Mouse (Mus musculus): ENCODE results near the gene 1110008P14Rik. TPM values are rescaled to one million over a fixed set of nuclear protein-coding genes. Genes with fewer than 3 reads are reported as not detected.
"Not testable (repeated sequence)": the region's sequence is repeated elsewhere in the genome, so short reads cannot be mapped to it uniquely, and the experiment has no call there.

1110008P14Rik gene
- total and polyA plus RNA-seq, 3 experiments, result 24.3 to 32.4 (median 27.8) TPM

DNA sequence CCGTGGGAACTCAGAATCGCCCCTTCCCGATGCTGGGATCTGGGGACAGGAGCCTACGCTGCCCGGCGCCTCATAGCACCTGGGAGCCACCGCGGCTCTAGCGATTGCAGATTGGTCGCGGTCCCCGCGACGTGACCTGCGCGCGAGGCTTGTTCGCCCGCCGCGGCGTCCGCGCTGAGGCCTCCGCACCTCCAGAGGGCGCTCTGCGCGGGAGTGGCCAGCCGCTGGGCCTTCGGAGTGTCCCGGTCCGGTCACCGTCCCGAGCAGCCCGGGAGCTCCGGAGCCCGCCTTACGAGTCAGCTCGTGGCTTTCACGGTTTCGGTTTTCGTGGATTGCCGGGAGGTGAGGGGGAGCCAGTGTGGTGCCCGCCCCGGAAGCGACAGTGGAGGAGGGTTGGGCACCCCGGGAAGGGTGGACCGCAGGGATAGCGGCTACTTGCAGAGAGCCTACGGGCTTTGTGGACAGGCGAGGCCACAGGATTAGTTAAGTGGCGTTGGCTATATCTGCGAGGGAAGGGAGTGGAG, 18.9 kb downstream of the 1110008P14Rik start (continued):
- TF ChIP-seq TBP (conservative IDR thresholded peaks at IDR 0.05; ENCODE audit: low read depth, low read length) (no peak), KAT2A (IDR thresholded peaks at IDR 0.05; ENCODE audit: insufficient replicate concordance, low read length) (peak; percentile 71; the same call in 1 of the 2 replicates), IRF4 (IDR thresholded peaks at IDR 0.05; ENCODE audit: low read depth, low read length) (peak; percentile 89), MEF2A (IDR thresholded peaks at IDR 0.05; ENCODE audit: borderline replicate concordance, low read depth, low read length) (peak; percentile 75), USF2 (conservative IDR thresholded peaks at IDR 0.05; ENCODE audit: low read depth, low read length) (no peak), MAX (IDR thresholded peaks at IDR 0.05; ENCODE audit: low read length) (peak; percentile 76), ZNF384 (IDR thresholded peaks at IDR 0.05; ENCODE audit: low read depth, low read length) (0 out of 2 replicates have a peak, but pooled peaks have one; percentile 11), JUN (IDR thresholded peaks at IDR 0.05; ENCODE audit: insufficient read depth, low read depth, low read length) (no peak), BHLHE40 (IDR thresholded peaks at IDR 0.05; ENCODE audit: low read depth, low read length) (peak; percentile 57), JUND (conservative IDR thresholded peaks at IDR 0.05; ENCODE audit: low read depth, low read length) (no peak)

DNA sequence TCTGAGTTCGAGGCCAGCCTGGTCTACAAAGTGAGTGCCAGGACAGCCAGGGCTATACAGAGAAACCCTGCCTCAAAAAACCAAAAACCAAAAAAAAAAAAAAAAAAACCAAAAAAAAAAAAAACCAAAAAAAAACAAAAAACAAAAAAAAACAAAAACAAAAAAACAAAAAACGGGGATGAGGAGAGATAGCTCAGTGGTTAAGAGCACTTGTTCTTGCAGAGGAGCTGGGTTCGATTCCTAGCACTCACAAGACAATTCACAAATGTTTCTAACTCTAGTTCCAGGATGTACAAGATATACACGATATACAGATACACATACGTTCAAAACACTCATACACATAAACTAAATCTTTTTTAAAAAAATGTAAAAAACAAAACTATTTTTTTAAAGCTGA, 19.5 kb downstream of the 1110008P14Rik start:
- Histone ChIP-seq H3K4me2 (ENCODE audit: insufficient read depth, low read depth, poor library complexity, severe bottlenecking) (peak overlapping the region; percentile 74), H3K27me3 (replicated peaks) (peaks cover 37% of the 10 kb centered on the region), H3K36me3 (replicated peaks in 1 of 2; ENCODE audit: control insufficient read depth in 1 of 2, insufficient read depth in 1 of 2, low read length in 1 of 2) (peaks cover 10 to 31% of the 10 kb centered on the region in 2 experiments), H3K9ac (ENCODE audit: insufficient read depth, low read depth) (peak overlapping the region; percentile 74; the same call in 1 of the 2 replicates), H3K4me3 (replicated peaks in 1 of 3; ENCODE audit: low read depth in 2 of 3, low read length in 2 of 3, poor library complexity in 1 of 3) (peak overlapping the region; percentile 72 to 79 (median 74))
- peak; percentile 70 for TF ChIP-seq ZNF384 (IDR thresholded peaks at IDR 0.05; ENCODE audit: low read depth, low read length)
- DNase-seq (ENCODE audit: extremely low read depth); dilution Hi-C loops (cut with MboI; ENCODE audit: extremely low pct_ligation_motif_present, extremely low pct_unique_long_range_greater_than_20kb, low sequenced_read_pairs); H3K27ac ChIP-seq (ENCODE audit: insufficient read depth, low read depth); H3K79me2 ChIP-seq (replicated peaks; ENCODE audit: control insufficient read depth, extremely low read depth, insufficient read depth, poor library complexity, severe bottlenecking); in situ Hi-C loops (cut with MboI; ENCODE audit: low pct_ligation_motif_present, low pct_unique_long_range_greater_than_20kb, low sequenced_read_pairs); H3K4me1 ChIP-seq (ENCODE audit: control insufficient read depth in 1 of 2, insufficient read depth in 2 of 2); H3K9me3 ChIP-seq (replicated peaks; ENCODE audit: low read length): not testable (repeated sequence)

DNA sequence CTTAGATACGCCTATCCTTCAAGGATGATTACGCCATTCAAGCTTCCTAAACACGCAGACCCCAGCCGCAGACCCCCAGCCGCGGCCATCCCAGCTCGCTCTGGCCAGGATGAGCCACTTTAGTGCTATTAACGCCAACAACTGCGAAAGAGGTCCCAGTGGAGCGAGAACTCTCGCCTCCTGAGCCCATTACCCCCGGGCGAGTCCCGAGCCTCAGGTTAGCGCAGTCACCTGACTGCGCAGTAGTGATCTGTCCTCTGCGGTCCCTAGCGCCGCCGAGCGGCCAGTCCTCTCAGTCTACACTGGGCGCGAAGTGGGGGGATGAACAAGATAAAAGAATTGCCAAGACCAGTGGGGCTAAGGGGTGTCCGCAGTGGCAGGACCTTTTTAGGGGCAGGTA, 20.3 kb downstream of the 1110008P14Rik start:
- no peaks in the 10 kb centered on the region for H3K9me3 ChIP-seq (replicated peaks; ENCODE audit: low read length)
- no peak overlapping the region for H3K4me2 ChIP-seq (ENCODE audit: insufficient read depth, low read depth, poor library complexity, severe bottlenecking)
- no peaks in the 10 kb centered on the region for H3K79me2 ChIP-seq (replicated peaks; ENCODE audit: control insufficient read depth, extremely low read depth, insufficient read depth, poor library complexity, severe bottlenecking)
- no peak for DNase-seq (ENCODE audit: extremely low read depth)
- no peak overlapping the region for H3K4me3 ChIP-seq (replicated peaks in 1 of 3; ENCODE audit: low read depth in 2 of 3, low read length in 2 of 3, poor library complexity in 1 of 3)
- no peak for TF ChIP-seq UBTF (IDR thresholded peaks at IDR 0.05; ENCODE audit: low read depth, low read length)
- TF ChIP-seq USF1 (IDR thresholded peaks at IDR 0.05; ENCODE audit: low read depth, low read length), result no peak
- no peak for TF ChIP-seq ELF1 (IDR thresholded peaks at IDR 0.05; ENCODE audit: low read depth, low read length)
- no peak for TF ChIP-seq PAX5 (IDR thresholded peaks at IDR 0.05; ENCODE audit: low read length)
- H3K4me1 ChIP-seq (ENCODE audit: control insufficient read depth in 1 of 2, insufficient read depth in 2 of 2), result peaks cover 0 to 9% of the 10 kb centered on the region in 2 experiments; a peak in 3 of 4 replicates
- dilution Hi-C loops (cut with MboI; ENCODE audit: extremely low pct_ligation_motif_present, extremely low pct_unique_long_range_greater_than_20kb, low sequenced_read_pairs) (no loop called here), in situ Hi-C loops (cut with MboI; ENCODE audit: low pct_ligation_motif_present, low pct_unique_long_range_greater_than_20kb, low sequenced_read_pairs) (no loop called here)
- H3K9ac ChIP-seq (ENCODE audit: insufficient read depth, low read depth), result no peak overlapping the region
- peaks cover 45% of the 10 kb centered on the region for H3K27me3 ChIP-seq (replicated peaks)
- H3K27ac ChIP-seq (ENCODE audit: insufficient read depth, low read depth), result no peak overlapping the region
- peaks cover 3 to 22% of the 10 kb centered on the region in 2 experiments for H3K36me3 ChIP-seq (replicated peaks in 1 of 2; ENCODE audit: control insufficient read depth in 1 of 2, insufficient read depth in 1 of 2, low read length in 1 of 2)

All from CH12.LX (cell line).